Mouse (Mus musculus) bone marrow, adult 2 months (tissue): ENCODE measurements around the gene Kalrn.

ENCODE experiments used
- CTCF ChIP-seq: fragments of 200-500 bp; IDR thresholded peaks from 2 replicates; pipeline ENCODE4 v1.5.1; 2011; ENCODE audit warnings: low read length, control low read depth; ENCODE audit not compliant: control insufficient read depth, insufficient read depth
- POLR2A ChIP-seq: fragments of 200-500 bp; IDR thresholded peaks from 2 replicates; pipeline ENCODE4 v1.6.1; 2011; ENCODE audit warnings: low read depth, mild to moderate bottlenecking, control low read depth, low read length, borderline replicate concordance; ENCODE audit not compliant: control insufficient read depth

DNA sequence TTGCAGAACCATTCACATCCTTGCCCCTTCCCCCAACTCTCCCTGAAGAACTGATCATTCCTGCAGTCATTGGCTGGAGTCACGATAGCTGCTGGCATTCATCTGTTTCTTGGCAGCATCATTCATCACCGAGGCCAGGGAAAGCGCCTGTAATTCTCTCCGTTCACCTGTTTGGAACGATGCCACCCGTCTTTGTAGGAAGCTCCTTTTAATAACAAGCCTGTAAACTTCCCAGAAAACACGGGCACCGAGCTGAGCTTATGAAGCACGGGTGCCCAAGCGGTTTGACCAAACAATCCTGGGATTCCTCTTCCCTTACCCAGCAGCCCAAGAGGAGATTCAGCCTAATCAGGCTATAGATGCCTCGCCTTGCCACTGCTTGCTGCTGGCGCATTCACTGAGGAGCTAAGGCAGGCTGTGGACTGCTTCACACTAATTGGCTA lies 243.9 kb downstream of the Kalrn start:
- TF ChIP-seq CTCF (no peak), POLR2A (no peak)
